Mouse (Mus musculus) liver, embryonic 11.5 days (tissue): ENCODE results near the gene Dctn3. TPM values are rescaled to one million over a fixed set of nuclear protein-coding genes. Genes with fewer than 3 reads are reported as not detected.

ENCODE experiments used
- ATAC-seq: fragments of 200-750 bp; cut with Nextera tagmentation; replicated peaks from 2 replicates; pipeline ENCODE4 v1.8.0; 2017; ENCODE audit warnings: moderate number of reproducible peaks, mild to moderate bottlenecking, moderate TSS enrichment, moderate library complexity; ENCODE audit not compliant: low FRiP score
- DNase-seq: peaks from one replicate; pipeline ENCODE4 v3.0.0-alpha.2; 2017; ENCODE audit warnings: low spot score
- H3K27ac ChIP-seq: fragments of 300-500 bp; sonication (generic); 2 replicates; pipeline ENCODE4 v1.5.1; 2014; ENCODE audit warnings: mild to moderate bottlenecking, low read depth, low read length, control low read depth
- H3K27me3 ChIP-seq: fragments of 300-500 bp; sonication (generic); replicated peaks from 2 replicates; pipeline ENCODE4 v1.6.1; 2014; ENCODE audit warnings: low read length, mixed read lengths; ENCODE audit not compliant: control insufficient read depth, insufficient read depth
- H3K36me3 ChIP-seq: fragments of 300-500 bp; sonication (generic); 2 replicates; pipeline ENCODE4 v1.6.1; 2014; ENCODE audit warnings: mild to moderate bottlenecking, low read length, moderate library complexity, mixed read lengths; ENCODE audit not compliant: control insufficient read depth, insufficient read depth
- H3K4me1 ChIP-seq: fragments of 300-500 bp; sonication (generic); replicated peaks from 2 replicates; pipeline ENCODE4 v1.6.1; 2014; ENCODE audit warnings: low read length, mixed read lengths; ENCODE audit not compliant: control insufficient read depth, insufficient read depth
- H3K4me2 ChIP-seq: fragments of 300-500 bp; sonication (generic); 2 replicates; pipeline ENCODE4 v1.6.1; 2014; ENCODE audit warnings: mild to moderate bottlenecking, control low read depth, moderate library complexity
- H3K4me3 ChIP-seq: fragments of 300-500 bp; sonication (generic); 2 replicates; pipeline ENCODE4 v1.5.1; 2014; ENCODE audit warnings: low read depth, low read length, control low read depth
- H3K9ac ChIP-seq: fragments of 300-500 bp; sonication (generic); 2 replicates; pipeline ENCODE4 v1.6.1; 2014; ENCODE audit warnings: low read depth, low read length, control low read depth
- H3K9me3 ChIP-seq: fragments of 300-500 bp; sonication (generic); 2 replicates; pipeline ENCODE4 v1.6.1; 2016; ENCODE audit warnings: low read length, inconsistent platforms, mixed read lengths; ENCODE audit not compliant: control insufficient read depth
- WGBS: fragments of 180-500 bp; shearing (Covaris S2); extraction: QIAGEN DNeasy Blood & Tissue Kit; methylation state at CpG from one replicate; pipeline ENCODE4 v1.1.7; 2014; 5-methylcytosine and 5-hydroxymethylcytosine counted together
- polyA plus RNA-seq: library from polyadenylated mRNA; unstranded; fragments of >200 nt; fragmentation: Nextera tagmentation; extraction: Ambion mirVana; gene quantifications from 2 replicates; pipeline ENCODE4 v1.2.1, GENCODE M21; 2014

The Dctn3 gene
- polyA plus RNA-seq, 1 experiment from 2014 or later: 118 TPM

DNA sequence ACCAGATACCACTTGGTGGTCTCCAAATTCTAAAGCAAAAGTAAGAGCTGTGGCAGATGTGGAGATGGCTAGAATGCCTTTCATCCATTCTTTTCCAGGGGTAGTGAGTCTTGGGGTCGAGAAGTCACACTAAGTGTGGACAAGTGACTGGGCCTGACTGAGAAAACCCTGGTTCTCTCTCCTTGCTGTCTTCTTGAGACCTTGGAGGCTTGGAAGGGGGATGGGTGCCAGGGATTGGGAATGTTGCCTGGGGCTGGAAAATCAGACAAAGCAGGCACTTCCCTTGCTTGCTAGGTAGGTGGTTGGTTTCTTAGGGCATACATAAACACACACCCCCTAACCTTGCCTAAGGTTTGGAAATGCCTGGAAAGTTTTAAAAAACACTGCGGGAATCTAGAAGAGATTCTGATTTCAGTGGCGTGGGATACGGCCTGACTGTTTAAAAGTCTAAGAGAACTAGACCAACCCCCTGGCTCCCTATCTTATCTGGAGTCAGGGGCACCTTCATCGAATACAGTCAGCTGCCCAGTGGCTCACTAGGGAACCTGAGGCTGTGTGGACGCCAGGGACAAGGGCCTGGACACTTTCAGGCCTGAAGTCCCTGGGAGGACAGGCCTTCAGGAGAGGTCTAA is 36.8 kb upstream of the Dctn3 start:
- DNase-seq (no peak), ATAC-seq (peak; percentile 34)
- H3K9me3 ChIP-seq: no peaks in the 10 kb centered on the region
- peak overlapping the region; percentile 58 for H3K9ac ChIP-seq
- peak overlapping the region; percentile 32 for H3K4me3 ChIP-seq
- peak overlapping the region; percentile 77 for H3K27ac ChIP-seq
- peaks cover 6% of the 10 kb centered on the region; the same call in 1 of the 2 replicates for H3K36me3 ChIP-seq
- WGBS: 25% methylated on average over 6 of the region's 6 CpGs
- H3K27me3 ChIP-seq: no peaks in the 10 kb centered on the region
- peak overlapping the region; percentile 77 for H3K4me2 ChIP-seq
- H3K4me1 ChIP-seq: peaks cover 37% of the 10 kb centered on the region

DNA sequence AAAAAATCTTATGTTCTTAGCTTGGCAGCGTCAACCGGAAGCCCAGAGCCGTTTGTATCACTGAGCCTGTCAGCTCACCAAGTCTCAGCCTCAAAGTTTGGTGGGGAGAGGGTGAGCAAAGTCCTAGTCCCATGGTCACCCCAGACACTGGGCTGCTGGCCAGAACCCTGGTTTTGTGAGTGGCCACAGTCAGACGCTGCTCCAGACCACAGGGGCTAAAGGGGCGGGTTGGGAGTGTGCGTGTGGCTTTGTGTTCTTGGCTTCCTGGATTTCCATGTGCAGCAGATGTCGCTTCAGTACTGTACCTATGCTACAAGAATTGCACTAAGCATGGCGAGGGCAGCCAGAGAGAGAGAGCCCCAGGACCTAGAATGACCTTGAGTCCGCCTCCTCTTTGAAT is 36.2 kb upstream of the Dctn3 start:
- no peaks in the 10 kb centered on the region for H3K27me3 ChIP-seq
- H3K36me3 ChIP-seq: peaks cover 6% of the 10 kb centered on the region; the same call in 1 of the 2 replicates
- H3K4me3 ChIP-seq: no peak overlapping the region
- H3K9me3 ChIP-seq: no peaks in the 10 kb centered on the region
- ATAC-seq (no peak), DNase-seq (no peak)
- WGBS: 86% methylated on average over 9 of the region's 9 CpGs
- 0 out of 2 replicates have a peak overlapping the region, but pooled peaks have one; percentile 77 for H3K4me2 ChIP-seq
- H3K9ac ChIP-seq: no peak overlapping the region
- peaks cover 37% of the 10 kb centered on the region for H3K4me1 ChIP-seq
- H3K27ac ChIP-seq: peak overlapping the region; percentile 77; the same call in 1 of the 2 replicates

DNA sequence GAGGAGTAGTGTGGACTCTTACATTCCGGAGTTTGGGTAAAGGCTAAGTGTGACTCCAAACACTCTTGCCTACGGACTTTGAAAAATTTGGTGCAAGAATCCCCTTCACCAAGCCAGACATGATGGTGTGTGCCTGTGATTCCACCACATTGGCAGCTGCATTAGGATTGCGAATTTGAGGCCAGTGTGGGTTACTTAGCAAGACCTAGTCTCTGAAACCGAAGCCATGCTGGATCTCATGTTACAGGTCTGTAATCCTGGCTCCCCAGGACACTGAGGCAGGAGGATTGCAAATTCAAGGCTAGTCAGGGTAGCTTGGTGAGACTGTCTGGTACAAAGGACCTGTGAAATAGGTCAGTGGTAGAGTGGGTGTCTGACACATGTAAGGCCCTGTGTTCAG is 35.7 kb upstream of the Dctn3 start:
- DNase-seq (no peak), ATAC-seq (no peak)
- H3K4me1 ChIP-seq: peaks cover 37% of the 10 kb centered on the region
- H3K9ac ChIP-seq: no peak overlapping the region
- H3K27ac ChIP-seq: no peak overlapping the region; the same call in 1 of the 2 replicates
- WGBS: 91% methylated on average over 4 of the region's 4 CpGs
- H3K4me2 ChIP-seq: no peak overlapping the region
- H3K9me3 ChIP-seq: no peaks in the 10 kb centered on the region
- H3K4me3 ChIP-seq: no peak overlapping the region
- peaks cover 6% of the 10 kb centered on the region; the same call in 1 of the 2 replicates for H3K36me3 ChIP-seq
- H3K27me3 ChIP-seq: no peaks in the 10 kb centered on the region

DNA sequence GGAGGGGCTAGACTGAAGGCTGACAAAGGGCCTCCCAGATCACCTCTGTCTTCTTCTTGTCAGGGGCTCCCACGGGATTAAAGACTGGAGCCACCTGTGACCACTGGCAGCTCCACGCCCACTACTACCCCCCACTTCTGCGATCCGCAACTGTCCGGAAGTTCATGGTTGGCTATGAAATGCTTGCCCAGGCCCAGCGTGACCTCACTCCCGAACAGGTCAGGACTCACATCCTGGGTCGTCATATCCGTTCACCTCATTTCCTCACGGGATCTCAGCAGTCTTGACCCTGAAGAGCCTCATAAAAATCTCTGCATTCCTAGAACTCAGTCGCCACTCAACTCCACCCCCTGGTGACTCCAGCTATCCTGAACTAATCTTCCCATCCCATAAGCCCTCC is 35.1 kb upstream of the Dctn3 start:
- H3K4me2 ChIP-seq: no peak overlapping the region
- no peaks in the 10 kb centered on the region for H3K27me3 ChIP-seq
- no peak overlapping the region for H3K27ac ChIP-seq
- no peak overlapping the region for H3K4me3 ChIP-seq
- H3K9ac ChIP-seq: no peak overlapping the region
- no peaks in the 10 kb centered on the region for H3K9me3 ChIP-seq
- ATAC-seq: no peak
- H3K36me3 ChIP-seq: peaks cover 6% of the 10 kb centered on the region; the same call in 1 of the 2 replicates
- 88% methylated on average over 11 of the region's 11 CpGs for WGBS
- no peak for DNase-seq
- H3K4me1 ChIP-seq: peaks cover 37% of the 10 kb centered on the region

DNA sequence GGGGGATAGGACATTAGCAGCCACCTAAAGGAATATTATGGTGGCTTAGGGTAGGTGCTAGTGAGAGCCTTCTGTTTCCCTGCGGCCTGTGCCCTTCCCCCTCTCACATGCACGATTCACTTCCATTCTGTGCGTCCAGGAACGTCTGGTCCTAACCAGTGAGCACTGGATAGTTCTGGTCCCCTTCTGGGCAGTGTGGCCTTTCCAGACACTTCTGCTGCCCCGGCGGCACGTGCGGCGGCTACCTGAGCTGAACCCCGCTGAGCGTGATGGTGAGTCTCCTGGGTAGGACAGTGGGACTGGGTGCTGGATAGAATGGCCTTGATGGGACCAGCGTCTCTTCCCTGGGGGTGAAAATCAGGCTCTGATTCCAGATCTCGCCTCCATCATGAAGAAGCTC is 34.4 kb upstream of the Dctn3 start:
- 91% methylated on average over 13 of the region's 13 CpGs for WGBS
- Histone ChIP-seq H3K4me3 (no peak overlapping the region), H3K27me3 (no peaks in the 10 kb centered on the region), H3K27ac (no peak overlapping the region), H3K9ac (no peak overlapping the region), H3K9me3 (no peaks in the 10 kb centered on the region), H3K4me1 (peaks cover 34% of the 10 kb centered on the region), H3K4me2 (no peak overlapping the region), H3K36me3 (peaks cover 6% of the 10 kb centered on the region; the same call in 1 of the 2 replicates)
- DNase-seq (no peak), ATAC-seq (no peak)

DNA sequence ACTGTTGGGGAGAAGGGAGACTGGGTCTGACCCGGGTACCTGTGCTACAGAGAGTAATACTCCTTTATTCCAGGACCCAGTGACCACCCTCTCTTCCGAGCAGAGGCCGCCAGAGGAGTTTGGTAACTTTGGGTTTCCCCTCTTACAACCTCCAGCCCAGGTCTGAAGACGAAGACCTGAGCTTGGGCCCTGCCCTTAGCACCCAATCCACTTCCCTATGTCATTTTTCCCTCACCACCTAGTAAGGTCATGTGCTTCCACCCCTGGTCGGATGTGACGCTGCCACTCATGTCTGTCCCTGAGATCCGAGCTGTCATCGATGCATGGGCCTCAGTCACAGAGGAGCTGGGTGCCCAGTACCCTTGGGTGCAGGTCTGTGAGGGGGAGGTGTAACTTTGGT is 33.5 kb upstream of the Dctn3 start:
- Histone ChIP-seq H3K27ac (no peak overlapping the region), H3K4me2 (peak overlapping the region; percentile 90), H3K4me1 (peaks cover 28% of the 10 kb centered on the region), H3K27me3 (no peaks in the 10 kb centered on the region), H3K36me3 (peaks cover 6% of the 10 kb centered on the region; the same call in 1 of the 2 replicates), H3K9ac (peak overlapping the region; percentile 79; the same call in 1 of the 2 replicates), H3K9me3 (no peaks in the 10 kb centered on the region), H3K4me3 (peak overlapping the region; percentile 69)
- WGBS: 74% methylated on average over 8 of the region's 8 CpGs
- DNase-seq: no peak
- no peak for ATAC-seq

DNA sequence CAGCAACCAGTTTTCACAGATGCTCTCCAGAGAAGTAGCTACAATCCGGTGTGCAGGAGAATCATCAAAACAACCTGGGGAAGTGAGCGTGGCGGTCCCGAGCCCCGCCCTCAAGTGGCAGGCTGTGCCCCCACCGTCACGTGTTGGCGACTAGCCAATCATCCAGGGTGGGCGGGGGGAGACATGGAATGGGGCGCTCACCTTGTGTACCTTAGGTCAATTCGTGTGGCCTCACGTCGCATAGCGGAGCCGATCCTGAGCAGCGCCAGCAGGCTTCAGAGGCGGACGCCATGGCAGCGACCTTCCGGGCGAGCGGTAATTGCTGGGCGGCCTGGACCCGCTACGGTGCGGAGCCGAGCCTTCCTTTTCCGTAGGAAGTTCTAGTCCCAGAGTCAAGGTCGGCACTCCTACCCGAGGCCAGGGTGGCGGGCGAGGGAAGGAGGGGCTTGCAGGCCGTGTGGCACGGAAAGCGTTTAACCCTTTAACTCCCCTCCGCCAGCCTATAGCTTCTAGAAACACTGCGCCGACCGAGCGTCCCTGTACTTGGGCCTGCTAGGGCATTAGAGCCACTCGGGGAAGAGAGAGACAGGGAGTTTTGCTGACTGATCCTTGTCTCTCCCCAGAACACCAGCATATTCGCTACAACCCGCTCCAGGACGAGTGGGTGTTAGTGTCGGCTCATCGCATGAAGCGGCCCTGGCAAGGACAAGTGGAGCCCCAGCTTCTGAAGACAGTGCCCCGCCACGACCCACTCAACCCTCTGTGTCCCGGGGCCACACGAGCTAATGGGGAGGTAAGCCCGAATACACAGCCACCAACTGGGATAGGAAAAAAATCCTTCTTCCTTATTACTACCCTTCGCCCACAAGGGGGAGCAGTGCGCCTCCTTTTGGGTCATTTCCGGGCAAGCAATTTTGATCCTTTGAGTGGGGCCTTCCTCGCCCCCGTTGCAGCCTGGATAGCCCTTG is 32.7 kb upstream of the Dctn3 start, which contains the start of gene Sigmar1:
Sigmar1 (minus strand) TSS at position 820 of the 968 bp plus-strand sequence.
- H3K4me3 ChIP-seq: peak within 1 kb of the TSS; percentile 69
- H3K27me3 ChIP-seq: no peaks in the 10 kb centered on the region
- H3K4me1 ChIP-seq: peaks cover 20% of the 10 kb centered on the region
- under 1% methylated on average over 57 of the region's 57 CpGs for WGBS
- H3K27ac ChIP-seq: peak within 1 kb of the TSS; percentile 76
- H3K9me3 ChIP-seq: no peaks in the 10 kb centered on the region
- ATAC-seq (peak; percentile 82), DNase-seq (peak; percentile 93)
- peaks cover 6% of the 10 kb centered on the region; the same call in 1 of the 2 replicates for H3K36me3 ChIP-seq
- H3K9ac ChIP-seq: peak within 1 kb of the TSS; percentile 79
- peak within 1 kb of the TSS; percentile 90 for H3K4me2 ChIP-seq

DNA sequence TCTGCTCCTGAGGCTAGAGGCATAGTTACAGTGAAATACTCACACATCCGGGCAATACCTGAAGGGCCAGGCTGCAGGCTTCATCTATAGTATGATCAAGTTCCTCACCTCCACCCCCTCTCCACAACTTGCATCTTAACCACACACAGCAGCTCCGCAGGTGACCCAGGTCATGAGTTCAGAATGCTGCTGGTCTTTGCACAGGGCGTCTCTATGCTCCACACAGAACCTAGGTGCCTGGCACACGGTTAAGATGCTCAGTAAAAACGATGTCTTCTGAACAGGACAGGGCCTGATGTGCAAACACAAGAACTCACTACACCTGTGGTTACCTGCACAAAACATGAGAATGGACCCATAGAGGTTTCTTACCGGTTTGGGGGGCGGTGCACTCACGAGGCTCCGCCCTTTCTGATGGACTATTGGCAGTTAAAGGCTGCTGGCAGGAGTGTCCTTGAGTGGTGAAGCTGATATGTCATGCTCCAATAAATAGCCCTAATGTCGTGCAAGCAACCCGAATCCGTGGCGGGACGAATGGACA is 31.9 kb upstream of the Dctn3 start, which contains the start of gene Galt:
Galt (plus strand) TSS at position 432 of the 541 bp plus-strand sequence.
- Histone ChIP-seq H3K27me3 (no peaks in the 10 kb centered on the region), H3K4me1 (peaks cover 15% of the 10 kb centered on the region), H3K36me3 (peaks cover 6% of the 10 kb centered on the region; the same call in 1 of the 2 replicates), H3K4me2 (peak within 1 kb of the TSS; percentile 90), H3K9ac (peak within 1 kb of the TSS; percentile 79), H3K4me3 (peak within 1 kb of the TSS; percentile 69), H3K27ac (peak within 1 kb of the TSS; percentile 76), H3K9me3 (no peaks in the 10 kb centered on the region)
- DNase-seq: no peak
- WGBS: 13% methylated on average over 14 of the region's 14 CpGs
- peak; percentile 72 for ATAC-seq
